Mouse (Mus musculus): ENCODE results near the gene Gm18596. TPM values are rescaled to one million over a fixed set of nuclear protein-coding genes. Genes with fewer than 3 reads are reported as not detected.
"Not testable (repeated sequence)": the region's sequence is repeated elsewhere in the genome, so short reads cannot be mapped to it uniquely, and the experiment has no call there.

Gene Gm18596
- polyA plus RNA-seq, 1 experiment from 2014 or later, result not detected

- no peaks in the 10 kb centered on the region for H3K27me3 ChIP-seq (replicated peaks; ENCODE audit: control insufficient read depth, insufficient read depth, low read length)
- H3K9me3 ChIP-seq (replicated peaks; ENCODE audit: control insufficient read depth, low read length), result no peaks in the 10 kb centered on the region
- H3K4me1 ChIP-seq (ENCODE audit: control insufficient read depth, insufficient read depth, low read length), result no peaks in the 10 kb centered on the region
- H3K36me3 ChIP-seq (ENCODE audit: control insufficient read depth, insufficient read depth, low read length), result no peaks in the 10 kb centered on the region
- 33% methylated on average over 3 of the region's 3 CpGs for WGBS
- no peak within 1 kb of the TSS for H3K27ac ChIP-seq (ENCODE audit: low read depth, low read length)
- H3K4me2 ChIP-seq (ENCODE audit: low read length), result no peak within 1 kb of the TSS
- H3K9ac ChIP-seq (ENCODE audit: low read length), result no peak within 1 kb of the TSS
- no peak within 1 kb of the TSS for H3K4me3 ChIP-seq (ENCODE audit: low read depth, low read length)
- ATAC-seq (no peak), DNase-seq (ENCODE audit: low spot score) (no peak)
Observed at GRCm38 (mm10) chr10:77726186-77726585, 16.3 kb downstream of the Gm18596 start, which contains the start of gene Gm10100. TSS of gene Gm10100 (plus strand) at chr10:77726486.

DNA sequence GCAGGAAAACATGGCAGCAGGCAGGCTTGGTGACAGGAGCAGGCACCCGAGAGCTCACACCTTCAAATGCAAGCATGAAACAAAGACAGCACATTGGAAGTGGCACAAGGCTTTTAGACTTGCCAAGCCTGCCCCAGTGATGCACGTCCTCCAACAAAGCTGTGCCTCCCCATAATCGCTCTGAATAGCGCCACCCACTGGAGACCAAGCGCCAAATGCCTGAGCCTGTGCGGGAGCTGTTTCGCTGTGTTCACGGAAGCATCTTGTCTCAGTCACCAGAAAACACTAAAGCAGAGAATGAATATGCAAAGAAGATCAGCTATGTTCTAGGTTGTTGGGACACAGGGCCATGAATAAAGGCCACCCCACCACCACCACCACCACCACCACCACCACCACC, 17.6 kb downstream of the Gm18596 start:
- no peak for ATAC-seq
- DNase-seq (ENCODE audit: low spot score), result no peak
- Histone ChIP-seq H3K4me1 (ENCODE audit: control insufficient read depth, insufficient read depth, low read length) (no peaks in the 10 kb centered on the region), H3K9ac (ENCODE audit: low read length) (no peak overlapping the region), H3K36me3 (ENCODE audit: control insufficient read depth, insufficient read depth, low read length) (no peaks in the 10 kb centered on the region), H3K4me3 (ENCODE audit: low read depth, low read length) (no peak overlapping the region), H3K27me3 (replicated peaks; ENCODE audit: control insufficient read depth, insufficient read depth, low read length) (no peaks in the 10 kb centered on the region), H3K27ac (ENCODE audit: low read depth, low read length) (no peak overlapping the region), H3K4me2 (ENCODE audit: low read length) (no peak overlapping the region), H3K9me3 (replicated peaks; ENCODE audit: control insufficient read depth, low read length) (no peaks in the 10 kb centered on the region)
- WGBS, result 77% methylated on average over 8 of the region's 8 CpGs

DNA sequence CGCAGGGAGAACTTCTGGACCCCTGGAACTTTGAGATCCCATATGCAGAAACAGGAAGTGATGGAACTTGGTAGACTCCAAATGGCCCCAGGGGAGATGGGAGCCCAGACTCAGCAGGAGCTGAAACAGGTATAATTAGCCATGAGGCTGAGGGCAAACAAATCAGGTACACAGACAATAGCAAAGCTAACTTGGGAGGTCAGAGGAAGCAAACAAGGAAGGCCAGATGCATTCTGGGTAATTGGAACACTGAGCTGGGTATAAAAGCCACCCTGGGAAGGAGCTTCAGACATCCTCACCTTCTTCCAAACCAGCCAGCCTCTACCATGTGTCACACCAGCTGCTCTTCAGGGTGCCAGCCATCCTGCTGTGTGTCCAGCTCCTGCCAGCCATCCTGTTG, 22.1 kb downstream of the Gm18596 start, which contains the start of gene Krtap12-1:
Gene Krtap12-1, plus strand, starts transcription at position 301 of the 400 bp plus-strand sequence.
- H3K36me3 ChIP-seq (ENCODE audit: control insufficient read depth, insufficient read depth, low read length); H3K27ac ChIP-seq (ENCODE audit: low read depth, low read length); H3K27me3 ChIP-seq (replicated peaks; ENCODE audit: control insufficient read depth, insufficient read depth, low read length); H3K4me1 ChIP-seq (ENCODE audit: control insufficient read depth, insufficient read depth, low read length); H3K9ac ChIP-seq (ENCODE audit: low read length); H3K4me3 ChIP-seq (ENCODE audit: low read depth, low read length); H3K9me3 ChIP-seq (replicated peaks; ENCODE audit: control insufficient read depth, low read length); DNase-seq (ENCODE audit: low spot score); ATAC-seq; H3K4me2 ChIP-seq (ENCODE audit: low read length): not testable (repeated sequence)
- WGBS, result 89% methylated on average over 1 of the region's 1 CpGs

GRCm38 (mm10) chr10:77715507-77715906, 26.9 kb downstream of the Gm18596 start, which contains the start of gene Gm10142:
TSS of gene Gm10142 (plus strand) at chr10:77715807.
- no peak for ATAC-seq
- H3K27ac ChIP-seq (ENCODE audit: low read depth, low read length), result no peak within 1 kb of the TSS
- WGBS, result 92% methylated on average over 1 of the region's 1 CpGs
- H3K27me3 ChIP-seq (replicated peaks; ENCODE audit: control insufficient read depth, insufficient read depth, low read length), result no peaks in the 10 kb centered on the region
- H3K4me2 ChIP-seq (ENCODE audit: low read length), result no peak within 1 kb of the TSS
- no peak within 1 kb of the TSS for H3K4me3 ChIP-seq (ENCODE audit: low read depth, low read length)
- H3K4me1 ChIP-seq (ENCODE audit: control insufficient read depth, insufficient read depth, low read length), result no peaks in the 10 kb centered on the region
- H3K9me3 ChIP-seq (replicated peaks; ENCODE audit: control insufficient read depth, low read length), result no peaks in the 10 kb centered on the region; the same call in 1 of the 2 replicates
- no peaks in the 10 kb centered on the region for H3K36me3 ChIP-seq (ENCODE audit: control insufficient read depth, insufficient read depth, low read length)
- no peak for DNase-seq (ENCODE audit: low spot score)
- no peak within 1 kb of the TSS for H3K9ac ChIP-seq (ENCODE audit: low read length)

- WGBS, result 80% methylated on average over 4 of the region's 4 CpGs
- ATAC-seq, result no peak
Observed at GRCm38 (mm10) chr10:77713734-77714133, 28.7 kb downstream of the Gm18596 start.

DNA sequence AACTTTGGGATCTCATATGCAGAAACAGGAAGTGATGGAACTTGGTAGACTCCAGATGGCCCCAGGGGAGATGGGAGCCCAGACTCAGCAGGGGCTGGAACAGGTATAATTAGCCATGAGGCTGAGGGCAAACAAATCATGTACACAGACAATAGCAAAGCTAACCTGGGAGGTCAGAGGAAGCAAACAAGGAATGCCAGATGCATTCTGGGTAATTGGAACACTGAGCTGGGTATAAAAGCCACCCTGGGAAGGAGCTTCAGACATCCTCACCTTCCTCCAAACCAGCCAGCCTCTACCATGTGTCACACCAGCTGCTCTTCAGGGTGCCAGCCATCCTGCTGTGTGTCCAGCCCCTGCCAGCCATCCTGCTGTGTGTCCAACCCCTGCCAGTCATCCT, 31.3 kb downstream of the Gm18596 start, which contains the start of gene Gm10024:
Gene Gm10024, plus strand, starts transcription at position 301 of the 400 bp plus-strand sequence.
- not testable (repeated sequence) for DNase-seq (ENCODE audit: low spot score); H3K27ac ChIP-seq (ENCODE audit: low read depth, low read length); H3K4me1 ChIP-seq (ENCODE audit: control insufficient read depth, insufficient read depth, low read length); ATAC-seq; H3K4me2 ChIP-seq (ENCODE audit: low read length); H3K27me3 ChIP-seq (replicated peaks; ENCODE audit: control insufficient read depth, insufficient read depth, low read length); H3K4me3 ChIP-seq (ENCODE audit: low read depth, low read length); H3K36me3 ChIP-seq (ENCODE audit: control insufficient read depth, insufficient read depth, low read length); H3K9me3 ChIP-seq (replicated peaks; ENCODE audit: control insufficient read depth, low read length); H3K9ac ChIP-seq (ENCODE audit: low read length)

More at GRCm38 (mm10) chr10:77713734-77714133, 28.7 kb downstream of the Gm18596 start:
- H3K27ac ChIP-seq (ENCODE audit: low read depth, low read length), result no peak overlapping the region
- no peak overlapping the region for H3K4me2 ChIP-seq (ENCODE audit: low read length)
- no peaks in the 10 kb centered on the region for H3K4me1 ChIP-seq (ENCODE audit: control insufficient read depth, insufficient read depth, low read length)
- H3K4me3 ChIP-seq (ENCODE audit: low read depth, low read length), result no peak overlapping the region
- no peaks in the 10 kb centered on the region for H3K36me3 ChIP-seq (ENCODE audit: control insufficient read depth, insufficient read depth, low read length)
- no peaks in the 10 kb centered on the region for H3K27me3 ChIP-seq (replicated peaks; ENCODE audit: control insufficient read depth, insufficient read depth, low read length)
- no peaks in the 10 kb centered on the region; the same call in 1 of the 2 replicates for H3K9me3 ChIP-seq (replicated peaks; ENCODE audit: control insufficient read depth, low read length)
- no peak for DNase-seq (ENCODE audit: low spot score)
- H3K9ac ChIP-seq (ENCODE audit: low read length), result no peak overlapping the region

DNA sequence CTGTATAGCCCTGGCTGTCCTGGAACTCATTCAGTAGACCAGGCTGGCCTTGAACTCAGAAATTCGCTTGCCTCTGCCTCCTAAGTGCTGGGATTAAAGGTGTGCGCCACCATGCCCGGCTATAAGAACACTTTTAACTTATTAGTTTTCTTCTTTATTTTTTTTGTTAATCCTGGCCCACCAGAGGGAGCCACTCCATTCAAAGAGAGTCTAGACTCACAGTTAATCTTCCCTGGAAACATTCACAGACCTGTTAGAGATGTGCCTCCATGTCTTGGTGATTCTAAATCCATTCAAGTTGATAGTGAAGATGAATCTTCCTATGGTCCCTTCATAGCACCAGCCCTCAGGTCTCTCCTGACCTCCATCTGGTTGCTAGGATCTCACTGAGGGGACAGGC, 32.6 kb downstream of the Gm18596 start:
- H3K9ac ChIP-seq (ENCODE audit: low read length), result no peak overlapping the region
- no peak overlapping the region for H3K4me3 ChIP-seq (ENCODE audit: low read depth, low read length)
- no peaks in the 10 kb centered on the region for H3K27me3 ChIP-seq (replicated peaks; ENCODE audit: control insufficient read depth, insufficient read depth, low read length)
- no peak overlapping the region for H3K27ac ChIP-seq (ENCODE audit: low read depth, low read length)
- WGBS, result 82% methylated on average over 3 of the region's 3 CpGs
- no peak overlapping the region for H3K4me2 ChIP-seq (ENCODE audit: low read length)
- ATAC-seq (no peak), DNase-seq (ENCODE audit: low spot score) (no peak)
- no peaks in the 10 kb centered on the region for H3K4me1 ChIP-seq (ENCODE audit: control insufficient read depth, insufficient read depth, low read length)
- H3K9me3 ChIP-seq (replicated peaks; ENCODE audit: control insufficient read depth, low read length), result peaks cover 4% of the 10 kb centered on the region; the same call in 1 of the 2 replicates
- no peaks in the 10 kb centered on the region for H3K36me3 ChIP-seq (ENCODE audit: control insufficient read depth, insufficient read depth, low read length)

DNA sequence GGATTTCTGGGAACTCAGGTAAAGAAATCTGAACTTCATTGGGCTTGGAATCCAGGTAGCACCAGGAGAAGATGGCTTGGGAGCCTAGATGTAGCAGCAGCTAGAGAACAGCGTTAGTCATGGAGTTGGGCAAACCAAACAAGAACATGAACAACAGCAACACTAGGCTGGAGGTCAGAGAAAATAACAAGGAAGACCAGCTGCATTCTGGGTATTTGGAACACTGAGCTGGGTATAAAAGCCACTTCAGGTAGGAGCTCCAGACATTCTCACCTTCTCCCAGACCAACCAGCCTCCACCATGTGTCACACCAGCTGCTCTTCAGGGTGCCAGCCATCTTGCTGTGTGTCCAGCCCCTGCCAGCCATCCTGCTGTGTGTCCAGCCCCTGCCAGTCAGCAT, 36.1 kb downstream of the Gm18596 start, which contains the start of gene Gm10272:
Gene Gm10272, plus strand, starts transcription at position 301 of the 400 bp plus-strand sequence.
- H3K4me3 ChIP-seq (ENCODE audit: low read depth, low read length), result no peak within 1 kb of the TSS
- no peak for DNase-seq (ENCODE audit: low spot score)
- no peaks in the 10 kb centered on the region for H3K27me3 ChIP-seq (replicated peaks; ENCODE audit: control insufficient read depth, insufficient read depth, low read length)
- ATAC-seq, result no peak
- H3K27ac ChIP-seq (ENCODE audit: low read depth, low read length), result no peak within 1 kb of the TSS
- no peaks in the 10 kb centered on the region for H3K4me1 ChIP-seq (ENCODE audit: control insufficient read depth, insufficient read depth, low read length)
- H3K36me3 ChIP-seq (ENCODE audit: control insufficient read depth, insufficient read depth, low read length), result no peaks in the 10 kb centered on the region
- 0 out of 2 replicates have a peak, but pooled peaks cover 9% of the 10 kb centered on the region for H3K9me3 ChIP-seq (replicated peaks; ENCODE audit: control insufficient read depth, low read length)
- no peak within 1 kb of the TSS for H3K4me2 ChIP-seq (ENCODE audit: low read length)
- no peak within 1 kb of the TSS for H3K9ac ChIP-seq (ENCODE audit: low read length)
- 92% methylated on average over 1 of the region's 1 CpGs for WGBS

DNA sequence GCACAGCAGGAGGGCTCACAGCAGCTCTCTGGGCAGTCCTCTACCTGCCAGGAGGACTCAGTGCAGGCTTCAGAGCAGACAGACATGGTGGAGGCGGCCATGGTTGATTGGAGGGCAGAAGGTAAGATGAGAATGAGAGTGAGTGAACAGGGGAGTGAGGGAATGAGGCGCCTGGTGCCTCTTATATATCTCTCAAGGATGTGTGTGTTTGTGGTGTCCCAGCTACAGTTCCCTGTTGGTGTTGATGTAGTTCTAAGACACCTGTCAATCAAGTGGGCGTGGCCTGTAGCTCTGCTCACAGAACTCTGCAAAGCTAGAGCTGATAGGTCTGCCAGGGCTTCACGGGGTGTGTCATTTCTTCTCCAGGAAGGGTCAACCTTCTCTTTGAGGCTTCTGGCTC, 45.3 kb downstream of the Gm18596 start, which contains the start of gene Gm9508:
Gene Gm9508, minus strand, starts transcription at position 101 of the 400 bp plus-strand sequence.
- no peak for DNase-seq (ENCODE audit: low spot score)
- WGBS, result 42% methylated on average over 4 of the region's 4 CpGs
- H3K9ac ChIP-seq (ENCODE audit: low read length), result no peak within 1 kb of the TSS

More for the DNA sequence above, 45.3 kb downstream of the Gm18596 start, which contains the start of gene Gm9508:
- no peaks in the 10 kb centered on the region for H3K27me3 ChIP-seq (replicated peaks; ENCODE audit: control insufficient read depth, insufficient read depth, low read length)
- no peaks in the 10 kb centered on the region for H3K9me3 ChIP-seq (replicated peaks; ENCODE audit: control insufficient read depth, low read length)
- no peaks in the 10 kb centered on the region for H3K36me3 ChIP-seq (ENCODE audit: control insufficient read depth, insufficient read depth, low read length)
- H3K27ac ChIP-seq (ENCODE audit: low read depth, low read length), result no peak within 1 kb of the TSS
- ATAC-seq, result no peak
- H3K4me3 ChIP-seq (ENCODE audit: low read depth, low read length), result no peak within 1 kb of the TSS
- no peak within 1 kb of the TSS for H3K4me2 ChIP-seq (ENCODE audit: low read length)
- no peaks in the 10 kb centered on the region for H3K4me1 ChIP-seq (ENCODE audit: control insufficient read depth, insufficient read depth, low read length)

All from forebrain, embryonic 14.5 days (tissue).